Mouse (Mus musculus) hematopoietic stem cell, adult 5-6 weeks (primary cell): ENCODE measurements around the gene Cuedc1. TPM values are rescaled to one million over a fixed set of nuclear protein-coding genes. Genes with fewer than 3 reads are reported as not detected.
A peak's percentile ranks its signal among the peaks of the same experiment; 100 is the strongest.

Experiments
- ATAC-seq, 2 experiments: fragments of 125-278 bp in 1 of 2; replicated peaks in 1 of 2; 2 replicates each; pipeline ENCODE4 v1.8.0; 2016 to 2017; ENCODE audit warnings: inconsistent platforms in 2 of 2, mild to moderate bottlenecking in 2 of 2, moderate number of reproducible peaks in 2 of 2, low read depth in 1 of 2, moderate TSS enrichment in 1 of 2; ENCODE audit not compliant: low FRiP score in 2 of 2, poor library complexity in 2 of 2, severe bottlenecking in 2 of 2, insufficient read depth in 1 of 2, low TSS enrichment in 1 of 2
- total RNA-seq: library from RNA; stranded (forward); fragments of 172-1452, 232-1000 nt; gene quantifications from 2 replicates; pipeline ENCODE4 v1.2.3, GENCODE M21; 2017

The Cuedc1 gene
- total RNA-seq = 7.4 and 9.5 TPM in 2 replicates

DNA sequence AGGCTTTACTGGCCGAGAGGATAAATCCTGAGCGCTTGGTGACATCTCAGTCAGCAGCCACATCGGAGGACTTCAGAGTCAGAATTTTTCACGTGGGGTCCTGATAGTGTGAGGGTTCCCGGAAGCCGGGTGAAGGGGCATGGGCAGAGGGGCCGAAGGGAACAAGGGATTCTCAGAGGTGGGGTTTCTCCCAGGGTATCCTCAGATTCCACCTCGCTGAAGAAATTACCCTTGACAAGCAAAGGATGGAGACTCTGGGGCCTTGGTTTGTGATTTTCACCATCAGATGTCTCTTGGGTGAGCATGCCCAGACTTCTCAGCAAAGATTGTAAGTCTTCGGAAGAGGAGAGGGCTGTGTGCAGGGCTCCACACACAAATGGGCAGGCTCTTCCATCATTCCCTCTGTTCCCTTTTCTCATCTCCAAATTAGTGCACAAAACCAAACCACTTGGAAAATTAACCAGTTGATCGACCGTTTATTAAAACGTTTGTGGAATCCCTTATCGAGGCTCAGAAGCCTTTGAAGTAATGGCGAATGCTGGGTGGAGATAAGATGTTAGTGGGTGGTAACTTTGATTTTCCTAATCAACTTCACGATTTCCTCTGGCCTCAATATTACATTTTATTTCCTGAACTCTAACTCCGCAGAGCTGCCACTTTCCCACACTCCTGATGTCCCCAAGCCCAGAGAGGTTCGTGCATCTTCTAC, at the start of gene Cuedc1:
Gene Cuedc1, plus strand, starts transcription at position 38 of the 709 bp plus-strand sequence.
- no peak for ATAC-seq

DNA sequence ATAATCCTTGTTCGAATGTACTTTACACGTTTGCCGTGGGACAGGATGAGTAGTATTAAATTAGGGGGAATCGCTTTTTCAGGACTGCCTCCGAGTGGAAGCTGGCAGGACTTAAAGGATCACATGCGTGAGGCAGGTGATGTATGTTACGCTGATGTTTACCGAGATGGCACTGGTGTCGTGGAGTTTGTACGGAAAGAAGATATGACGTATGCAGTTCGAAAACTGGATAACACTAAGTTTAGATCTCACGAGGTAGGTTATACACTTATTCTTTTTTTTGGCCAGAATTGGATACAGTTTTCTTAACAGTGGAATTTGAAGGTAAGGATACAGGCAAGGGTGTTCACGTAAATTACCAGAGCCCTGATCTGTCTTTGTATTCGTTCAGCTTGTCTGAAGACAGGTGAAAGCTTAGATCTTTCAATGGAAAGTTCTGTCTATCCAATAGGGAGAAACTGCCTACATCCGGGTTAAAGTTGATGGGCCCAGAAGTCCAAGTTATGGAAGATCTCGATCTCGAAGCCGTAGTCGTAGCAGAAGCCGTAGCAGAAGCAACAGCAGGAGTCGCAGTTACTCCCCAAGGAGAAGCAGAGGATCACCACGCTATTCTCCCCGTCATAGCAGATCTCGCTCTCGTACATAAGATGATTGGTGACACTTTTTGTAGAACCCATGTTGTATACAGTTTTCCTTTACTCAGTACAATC, 48.7 kb upstream of the Cuedc1 start:
- no peak for ATAC-seq

DNA sequence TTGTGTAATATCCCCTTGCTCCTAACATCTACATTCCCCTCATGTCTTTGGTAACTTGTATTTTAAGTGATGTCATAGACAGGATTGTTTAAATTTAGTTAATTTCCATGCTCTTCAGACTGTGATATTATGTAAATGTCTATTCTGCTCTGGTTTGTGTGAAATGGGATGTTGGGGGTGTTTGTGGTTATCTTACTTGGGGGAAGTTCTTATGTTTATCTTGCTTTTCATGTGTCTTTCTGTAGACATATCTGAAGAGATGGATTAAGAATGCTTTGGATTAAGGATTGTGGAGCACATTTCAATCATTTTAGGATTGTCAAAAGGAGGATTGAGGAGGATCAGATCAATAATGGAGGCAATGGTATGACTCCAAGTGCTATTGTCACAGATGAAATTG, 48.1 kb upstream of the Cuedc1 start:
- no peak for ATAC-seq

DNA sequence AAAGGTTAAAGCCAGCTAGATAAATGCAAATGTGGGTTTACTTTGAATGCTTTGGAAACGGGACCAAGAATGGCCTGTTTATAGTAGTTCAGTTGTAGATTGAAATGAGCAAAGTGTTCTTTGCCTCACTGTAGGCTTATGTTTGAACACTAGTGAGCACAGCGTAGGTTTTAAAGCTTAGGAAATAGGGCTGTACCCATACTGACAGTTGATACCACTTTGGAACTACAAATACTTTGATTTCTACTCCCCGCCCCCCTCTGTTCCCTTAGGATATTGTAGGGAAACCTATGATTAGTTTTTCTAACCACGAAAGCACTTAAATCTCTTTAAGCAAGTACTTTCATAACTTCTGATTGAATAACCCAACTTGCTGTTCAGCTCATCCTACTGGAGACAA, 45.2 kb upstream of the Cuedc1 start:
- ATAC-seq = no peak

DNA sequence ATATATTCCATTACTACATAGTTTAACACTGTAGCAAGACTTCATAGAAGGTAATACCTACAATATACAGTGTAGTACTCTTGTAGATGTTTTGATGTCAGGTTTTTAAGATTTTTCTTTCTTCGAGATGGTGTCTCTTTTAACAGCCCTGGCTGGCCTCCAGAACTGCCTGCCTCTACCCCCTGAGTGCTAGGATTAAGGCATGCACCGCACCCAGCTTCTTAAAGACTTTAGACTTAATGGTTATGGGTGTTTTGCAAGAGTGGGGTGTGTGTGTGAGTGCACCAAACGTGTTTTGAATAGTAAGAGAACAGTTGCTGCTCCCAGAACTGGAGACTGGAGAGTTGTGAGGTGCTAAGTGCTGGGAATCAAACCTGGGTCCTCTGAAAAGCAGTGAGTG, 44.0 kb upstream of the Cuedc1 start:
- ATAC-seq = no peak

DNA sequence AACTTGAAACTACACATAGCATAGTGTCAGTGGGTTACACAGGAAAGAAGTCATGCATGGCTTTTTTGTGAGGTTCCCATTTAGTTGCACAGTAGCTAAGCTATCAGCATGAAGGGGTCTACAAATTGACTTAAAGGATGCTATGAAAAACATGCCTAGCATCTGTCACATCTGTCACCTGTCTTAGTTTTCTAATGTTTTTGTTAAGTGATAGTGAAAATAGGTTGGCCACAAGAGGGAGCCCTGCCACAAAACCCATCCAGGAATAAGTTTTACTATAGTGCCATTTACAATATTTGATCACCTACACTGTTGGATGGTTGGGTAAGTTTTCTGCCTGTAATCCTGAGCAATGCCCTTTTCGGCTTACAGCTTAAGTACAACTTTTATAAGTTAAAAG, 43.3 kb upstream of the Cuedc1 start:
- peak in 1 of 2 experiments; percentile 30; a peak in 1 of 4 replicates for ATAC-seq

DNA sequence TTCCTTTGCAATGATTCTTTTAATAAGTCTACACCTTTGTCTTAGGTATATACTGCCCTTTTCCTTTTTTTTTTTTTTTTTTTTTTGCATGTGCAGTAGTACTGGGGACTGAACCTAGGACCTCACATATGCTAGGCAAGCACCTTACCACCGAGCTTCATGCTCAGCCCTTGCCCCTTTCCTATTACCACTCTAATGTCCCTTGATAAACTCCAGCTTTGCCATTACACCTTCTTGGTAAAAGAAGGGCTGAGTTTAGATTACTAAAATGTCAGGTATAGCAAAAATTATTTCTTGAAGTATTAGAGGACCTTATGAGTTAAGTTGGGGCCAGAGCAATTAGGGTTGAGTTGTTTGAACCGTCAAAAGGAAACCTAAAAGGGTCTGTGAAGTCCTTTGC, 42.1 kb upstream of the Cuedc1 start:
- no peak for ATAC-seq

DNA sequence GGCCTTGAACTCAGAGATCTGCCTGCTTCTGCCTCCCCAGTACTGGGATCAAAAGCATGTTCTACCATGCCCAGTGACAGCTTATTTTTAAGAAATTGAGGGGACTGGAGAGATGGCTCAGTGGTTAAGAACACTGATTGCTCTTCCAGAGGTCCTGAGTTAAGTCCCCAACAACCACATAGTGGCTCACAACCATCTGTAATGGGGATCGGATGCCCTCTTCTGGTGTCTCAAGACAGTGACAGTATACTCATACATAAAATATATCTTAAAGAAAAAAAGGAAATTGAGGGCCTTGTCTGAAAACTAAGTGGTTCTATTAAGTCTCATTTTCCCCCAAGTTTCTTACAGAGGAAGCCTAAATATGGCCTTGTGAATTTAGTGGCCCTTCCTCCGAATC, 40.1 kb upstream of the Cuedc1 start:
- ATAC-seq = no peak

DNA sequence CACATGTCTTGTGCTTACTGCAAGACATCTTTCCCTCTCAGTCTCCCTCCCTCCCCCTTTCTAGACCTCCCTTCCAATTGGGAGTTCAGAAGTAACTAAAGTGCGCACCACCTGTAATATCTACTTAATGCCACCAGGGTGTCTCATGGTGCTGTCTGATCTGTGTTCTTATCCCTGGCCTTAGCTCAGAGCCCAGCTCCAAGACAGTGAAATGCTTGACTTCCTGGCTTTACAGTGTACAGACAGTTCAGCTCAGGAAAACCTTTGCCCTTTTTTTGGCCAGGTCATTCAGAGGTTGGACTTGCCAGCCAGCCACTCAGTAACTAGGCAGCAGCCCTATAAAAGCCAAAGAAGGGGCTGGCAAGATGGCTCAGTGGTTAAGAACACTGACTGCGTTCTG, 38.7 kb upstream of the Cuedc1 start:
- peak; percentile 92 to 94 for ATAC-seq

DNA sequence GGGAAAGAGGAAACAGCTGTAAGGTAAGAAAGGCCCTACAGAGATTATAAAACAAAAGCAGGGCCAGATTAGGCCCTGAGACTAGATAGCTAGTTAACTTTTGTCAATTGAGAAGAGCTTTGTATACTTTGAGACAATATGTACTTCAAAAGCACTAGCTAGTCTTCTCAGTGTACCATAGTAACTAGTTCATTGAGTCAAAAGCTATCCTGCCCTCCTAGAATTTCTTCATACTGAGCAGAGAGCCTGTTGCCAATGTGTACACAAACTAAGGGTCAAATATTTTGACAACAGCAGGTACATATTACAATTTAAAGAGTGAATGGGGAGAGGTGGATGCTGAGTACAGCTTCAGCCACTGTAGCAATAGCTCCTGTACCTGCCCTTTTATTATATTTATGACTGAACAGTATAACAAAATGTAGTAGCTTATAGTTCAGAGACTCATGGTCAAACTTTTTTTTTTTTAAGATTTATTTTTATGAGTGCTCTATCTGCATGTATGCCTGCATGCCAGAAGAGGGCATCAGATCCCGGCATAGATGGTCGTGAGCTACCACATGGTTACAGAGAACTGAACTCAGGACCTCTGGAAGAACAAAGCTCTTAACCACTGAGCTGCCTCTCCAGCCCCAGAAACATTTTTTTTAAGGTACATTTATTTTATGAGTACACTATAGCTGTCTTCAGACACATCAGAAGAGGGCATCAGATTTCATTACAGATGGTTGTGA, 35.8 kb upstream of the Cuedc1 start:
- ATAC-seq = no peak

DNA sequence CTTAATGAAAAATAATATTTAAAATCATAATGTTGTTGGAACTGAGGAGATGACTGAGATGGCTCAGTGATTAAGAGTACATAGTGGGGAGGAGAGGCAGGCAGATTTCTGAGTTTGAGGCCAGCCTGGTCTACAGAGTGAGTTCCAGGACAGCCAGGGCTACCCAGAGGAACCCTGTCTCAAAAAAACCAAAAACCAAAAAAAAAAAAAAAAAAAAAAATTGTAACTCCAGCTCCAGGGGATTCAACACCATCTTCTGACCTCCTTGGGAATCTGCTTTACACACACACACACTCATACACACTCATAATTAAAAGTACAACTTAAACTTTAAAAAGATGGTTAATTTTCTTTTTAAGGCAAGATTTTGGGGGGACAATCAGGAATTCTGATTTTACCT, 32.1 kb upstream of the Cuedc1 start:
- no peak for ATAC-seq

DNA sequence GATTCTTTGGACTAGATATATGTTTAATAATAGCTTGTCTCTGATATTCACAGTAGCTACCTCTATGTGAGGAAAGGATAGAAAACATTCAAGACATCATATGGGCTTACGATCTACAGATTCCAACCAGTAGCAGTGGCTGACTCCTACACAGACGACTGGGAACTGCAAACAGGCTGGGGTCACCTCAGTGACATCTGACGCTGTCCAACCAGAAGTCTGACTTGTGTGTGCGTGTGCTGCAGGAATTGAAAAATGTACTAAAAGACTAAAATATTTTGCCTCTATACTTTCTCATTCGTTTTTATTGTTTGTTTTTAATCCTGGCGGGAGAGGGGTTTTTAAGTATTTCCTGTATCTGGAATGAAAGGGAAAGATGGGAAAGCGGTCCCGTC, 30.7 kb upstream of the Cuedc1 start:
- ATAC-seq = no peak

DNA sequence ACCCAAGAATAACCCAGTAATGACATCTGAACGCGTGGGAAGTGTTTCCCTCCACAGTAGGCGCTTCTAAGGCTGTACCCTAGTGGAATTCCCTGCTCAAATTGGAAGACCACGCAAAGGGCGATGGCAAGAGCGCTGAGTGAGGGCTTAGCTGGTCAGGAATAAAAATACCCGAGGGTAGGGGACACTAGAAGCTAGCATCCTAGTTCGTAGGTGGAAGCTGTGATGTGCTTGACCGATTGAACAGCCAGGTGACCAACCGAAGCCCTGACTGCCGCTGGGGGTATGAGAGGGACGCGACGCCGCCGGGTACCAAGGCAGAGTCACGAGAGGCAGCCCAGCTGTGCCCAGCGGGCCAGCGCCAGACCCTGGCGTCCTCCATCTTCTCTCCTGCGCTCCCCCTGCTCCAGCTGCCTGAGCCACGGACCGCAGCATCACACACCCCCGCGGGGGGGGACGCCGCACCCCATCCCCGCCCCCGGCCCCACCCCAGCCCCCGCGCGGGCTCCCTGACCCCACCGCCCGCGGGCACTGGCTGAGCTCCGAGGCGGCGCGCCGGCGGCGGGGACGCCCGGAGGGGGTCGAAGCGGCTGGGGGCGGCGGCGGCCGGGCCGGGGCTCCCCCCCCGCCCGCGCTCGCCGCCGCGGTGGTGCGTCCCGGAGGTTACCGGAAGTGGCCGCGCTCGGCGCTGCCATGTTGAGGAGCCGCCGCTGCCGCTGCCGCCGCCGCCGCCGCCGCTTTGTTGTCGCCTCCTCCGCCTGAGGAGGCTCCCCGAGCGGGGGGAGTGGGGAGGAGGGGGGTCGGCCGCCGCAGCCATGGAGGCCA, 30.1 kb upstream of the Cuedc1 start, which contains the start of gene Vezf1:
Gene Vezf1, plus strand, starts transcription at position 694 of the 825 bp plus-strand sequence.
- ATAC-seq = peak; percentile 54 to 80

DNA sequence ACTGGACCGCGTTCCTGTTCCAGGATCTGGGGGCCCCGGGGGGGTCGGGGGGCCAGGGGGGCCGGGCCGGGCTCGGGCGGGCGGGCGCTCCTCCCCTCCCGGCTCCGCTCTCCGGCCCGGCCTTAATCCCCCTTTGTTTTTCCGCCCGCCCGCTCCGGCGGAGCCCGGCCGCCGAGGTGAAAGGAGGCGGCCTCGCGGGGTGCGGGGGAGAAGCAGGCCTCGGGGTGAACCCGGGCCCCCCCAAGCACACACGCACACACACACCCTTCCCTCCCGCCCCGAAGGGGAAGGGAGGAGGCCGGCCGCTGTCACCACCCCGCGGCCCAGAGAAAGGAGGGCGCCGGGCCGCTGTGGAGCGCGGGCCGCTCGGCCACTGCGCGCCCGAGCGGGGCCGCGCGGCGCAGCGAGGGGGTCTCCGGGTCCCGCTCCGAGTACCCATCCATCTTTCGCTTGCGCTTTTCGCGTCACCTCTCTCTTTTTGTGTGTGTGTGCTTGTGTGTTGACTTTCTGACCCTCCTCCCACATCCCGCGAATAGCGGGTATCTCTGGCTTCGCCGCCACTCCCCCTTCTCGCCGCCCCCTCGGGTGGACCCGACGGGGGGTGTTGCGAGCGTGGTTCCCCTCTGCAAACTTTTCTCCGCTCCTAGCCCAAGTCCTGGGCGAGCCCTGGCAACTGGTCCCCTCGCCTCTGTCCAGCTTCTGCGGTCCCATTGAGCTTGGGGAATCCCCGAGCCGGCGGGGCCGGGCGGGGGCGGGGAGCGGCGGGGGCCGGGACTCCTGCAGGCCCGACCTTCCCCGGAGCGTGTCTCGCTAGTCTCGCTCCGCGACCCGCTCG, 29.2 kb upstream of the Cuedc1 start:
- ATAC-seq = peak in 1 of 2 experiments; percentile 45; a peak in 2 of 4 replicates

DNA sequence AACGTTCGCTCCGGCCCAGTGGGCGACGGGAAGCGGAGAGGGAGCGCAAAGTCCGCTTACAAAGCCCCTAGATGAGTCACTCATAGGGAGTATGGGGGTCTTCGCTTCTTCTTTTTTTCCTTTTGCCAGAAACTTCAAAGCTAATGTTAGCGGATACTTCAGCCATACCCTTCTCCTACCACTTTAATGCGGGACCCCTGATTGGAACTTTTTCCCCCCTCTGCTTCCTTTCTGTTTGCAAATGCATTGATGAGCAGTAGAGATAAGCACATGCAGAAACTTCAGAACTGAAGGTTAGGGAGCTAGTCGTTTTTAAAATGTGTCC, 28.6 kb upstream of the Cuedc1 start:
- ATAC-seq = 0 out of 4 replicates have a peak, but pooled peaks of 1 of the 2 experiments have one; percentile 6

DNA sequence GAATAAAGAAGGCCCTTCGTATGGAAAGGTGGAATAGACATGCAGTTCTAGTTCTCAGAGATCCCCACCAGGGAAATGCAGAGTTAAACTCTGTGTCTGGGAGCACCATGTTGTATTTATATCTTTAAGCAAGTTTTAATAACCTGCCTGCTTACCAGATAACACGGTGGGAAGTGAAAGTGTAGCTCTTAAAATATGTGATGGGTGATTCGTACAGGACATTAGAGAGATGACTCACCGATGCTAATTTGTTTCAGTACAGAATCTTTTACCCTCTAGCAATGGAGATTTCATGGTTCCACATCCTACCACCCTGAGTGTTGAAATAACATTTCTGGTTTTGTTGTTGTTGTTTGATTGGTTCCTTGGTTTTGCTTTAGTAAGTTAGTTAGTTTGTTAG, 27.5 kb upstream of the Cuedc1 start:
- no peak for ATAC-seq

DNA sequence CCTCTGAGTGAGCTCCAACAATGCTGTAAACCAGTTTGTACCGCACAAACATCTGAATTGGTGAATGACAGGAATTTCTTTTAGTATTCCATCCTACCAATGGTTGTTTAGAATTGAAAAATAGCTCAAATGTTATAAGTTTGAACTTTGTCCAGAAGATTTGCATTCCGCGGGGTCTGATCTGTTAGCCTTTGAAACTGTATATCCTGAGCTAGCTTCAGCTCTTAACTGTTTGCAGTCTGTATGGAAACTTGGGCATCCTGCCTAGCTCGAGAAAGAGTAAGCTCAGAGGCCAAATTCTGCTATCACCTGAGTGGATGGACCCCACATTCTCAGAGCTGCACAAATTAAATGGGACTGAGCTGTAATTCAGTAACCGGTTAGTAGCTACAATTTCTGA, 26.7 kb upstream of the Cuedc1 start:
- no peak for ATAC-seq
